Mouse (Mus musculus) lung, embryonic 16.5 days (tissue): ENCODE measurements around the gene Hrh3. TPM values are rescaled to one million over a fixed set of nuclear protein-coding genes. Genes with fewer than 3 reads are reported as not detected.

Experiments used
- ATAC-seq: fragments of 200-750 bp; cut with Nextera tagmentation; 2 replicates; pipeline ENCODE4 v1.8.0; 2017; ENCODE audit warnings: low read depth, mild to moderate bottlenecking, moderate library complexity
- H3K27ac ChIP-seq: fragments of 300-500 bp; sonication (generic); 2 replicates; pipeline ENCODE4 v1.5.1; 2014; ENCODE audit warnings: mild to moderate bottlenecking, control low read depth, low read length
- H3K27me3 ChIP-seq: fragments of 300-500 bp; sonication (generic); 2 replicates; pipeline ENCODE4 v1.6.1; 2014; ENCODE audit warnings: low read depth, low read length, mixed read lengths; ENCODE audit not compliant: control insufficient read depth, insufficient read depth
- H3K36me3 ChIP-seq: fragments of 300-500 bp; sonication (generic); 2 replicates; pipeline ENCODE4 v1.6.1; 2014; ENCODE audit warnings: low read length; ENCODE audit not compliant: control insufficient read depth, insufficient read depth
- H3K4me1 ChIP-seq: fragments of 300-500 bp; sonication (generic); replicated peaks from 2 replicates; pipeline ENCODE4 v1.6.1; 2014; ENCODE audit warnings: low read length, mixed read lengths; ENCODE audit not compliant: control insufficient read depth, insufficient read depth
- H3K4me2 ChIP-seq: fragments of 300-500 bp; sonication (generic); 2 replicates; pipeline ENCODE4 v1.6.1; 2014; ENCODE audit warnings: low read depth, low read length, control low read depth
- H3K4me3 ChIP-seq: fragments of 300-500 bp; sonication (generic); 2 replicates; pipeline ENCODE4 v1.5.1; 2014; ENCODE audit warnings: mild to moderate bottlenecking, low read length, control low read depth
- H3K9ac ChIP-seq: fragments of 300-500 bp; sonication (generic); 2 replicates; pipeline ENCODE4 v1.6.1; 2014; ENCODE audit warnings: low read length, control low read depth
- H3K9me3 ChIP-seq: fragments of 300-500 bp; sonication (generic); 2 replicates; pipeline ENCODE4 v1.6.1; 2016; ENCODE audit warnings: low read length; ENCODE audit not compliant: control insufficient read depth
- WGBS: fragments of 180-500 bp; shearing (Covaris S2); extraction: QIAGEN DNeasy Blood & Tissue Kit; methylation state at CpG from one replicate; pipeline ENCODE4 v1.1.7; 2014; 5-methylcytosine and 5-hydroxymethylcytosine counted together
- polyA plus RNA-seq: library from polyadenylated mRNA; unstranded; fragments of >200 nt; fragmentation: Nextera tagmentation; extraction: Ambion mirVana; gene quantifications from 2 replicates; pipeline ENCODE4 v1.2.1, GENCODE M21; 2015

Hrh3 gene
- polyA plus RNA-seq, 1 experiment from 2014 or later = not detected

- no peak for ATAC-seq
- Histone ChIP-seq H3K4me2 (no peak overlapping the region), H3K27ac (no peak overlapping the region), H3K27me3 (no peaks in the 10 kb centered on the region), H3K9ac (no peak overlapping the region), H3K9me3 (no peaks in the 10 kb centered on the region), H3K4me3 (no peak overlapping the region), H3K4me1 (peaks cover 41% of the 10 kb centered on the region), H3K36me3 (no peaks in the 10 kb centered on the region)
- 46% methylated on average over 17 of the region's 17 CpGs for WGBS
Observed at GRCm38 (mm10) chr2:180113909-180114890, 9.9 kb upstream of the Hrh3 start.

DNA sequence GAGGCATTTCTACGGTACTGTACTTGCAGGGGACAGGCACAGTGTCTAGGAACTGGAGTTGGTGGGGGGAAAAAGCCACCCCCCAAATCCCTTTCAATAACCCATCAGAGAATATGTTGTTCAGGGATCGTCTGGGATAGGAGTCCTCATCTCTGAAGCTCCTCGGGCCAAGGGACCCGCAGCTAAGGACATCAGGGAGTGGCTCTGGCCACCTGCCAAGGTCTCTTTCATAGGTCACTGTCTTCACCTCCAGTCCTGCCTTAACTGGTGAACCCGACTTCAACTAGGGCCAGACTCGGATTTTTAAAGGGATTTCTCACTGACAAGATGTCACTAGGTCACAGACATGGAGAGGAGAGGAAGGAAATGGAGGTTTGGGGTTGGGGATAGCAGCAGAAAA, 4.0 kb upstream of the Hrh3 start:
- ATAC-seq = no peak
- no peak overlapping the region for H3K27ac ChIP-seq
- no peak overlapping the region for H3K9ac ChIP-seq
- peaks cover 26% of the 10 kb centered on the region for H3K27me3 ChIP-seq
- H3K36me3 ChIP-seq = no peaks in the 10 kb centered on the region
- no peaks in the 10 kb centered on the region for H3K9me3 ChIP-seq
- H3K4me1 ChIP-seq = peaks cover 10% of the 10 kb centered on the region
- WGBS = 49% methylated on average over 6 of the region's 6 CpGs
- H3K4me2 ChIP-seq = no peak overlapping the region
- H3K4me3 ChIP-seq = no peak overlapping the region

- H3K4me1 ChIP-seq = peaks cover 11% of the 10 kb centered on the region
- ATAC-seq = no peak
- no peak overlapping the region for H3K9ac ChIP-seq
- no peak overlapping the region for H3K4me2 ChIP-seq
- WGBS = 54% methylated on average over 4 of the region's 4 CpGs
- H3K9me3 ChIP-seq = no peaks in the 10 kb centered on the region
- peaks cover 38% of the 10 kb centered on the region for H3K27me3 ChIP-seq
- no peak overlapping the region for H3K27ac ChIP-seq
- no peak overlapping the region for H3K4me3 ChIP-seq
- no peaks in the 10 kb centered on the region for H3K36me3 ChIP-seq
Observed at GRCm38 (mm10) chr2:180107081-180107480, 2.8 kb upstream of the Hrh3 start.

GRCm38 (mm10) chr2:180105441-180106190, 1.3 kb upstream of the Hrh3 start:
- H3K36me3 ChIP-seq = no peaks in the 10 kb centered on the region
- no peak overlapping the region for H3K4me3 ChIP-seq
- H3K27me3 ChIP-seq = peaks cover 51% of the 10 kb centered on the region
- ATAC-seq = no peak
- WGBS = 31% methylated on average over 8 of the region's 8 CpGs
- no peak overlapping the region for H3K4me2 ChIP-seq
- no peak overlapping the region for H3K9ac ChIP-seq
- H3K4me1 ChIP-seq = peaks cover 11% of the 10 kb centered on the region
- H3K27ac ChIP-seq = no peak overlapping the region
- no peaks in the 10 kb centered on the region for H3K9me3 ChIP-seq

DNA sequence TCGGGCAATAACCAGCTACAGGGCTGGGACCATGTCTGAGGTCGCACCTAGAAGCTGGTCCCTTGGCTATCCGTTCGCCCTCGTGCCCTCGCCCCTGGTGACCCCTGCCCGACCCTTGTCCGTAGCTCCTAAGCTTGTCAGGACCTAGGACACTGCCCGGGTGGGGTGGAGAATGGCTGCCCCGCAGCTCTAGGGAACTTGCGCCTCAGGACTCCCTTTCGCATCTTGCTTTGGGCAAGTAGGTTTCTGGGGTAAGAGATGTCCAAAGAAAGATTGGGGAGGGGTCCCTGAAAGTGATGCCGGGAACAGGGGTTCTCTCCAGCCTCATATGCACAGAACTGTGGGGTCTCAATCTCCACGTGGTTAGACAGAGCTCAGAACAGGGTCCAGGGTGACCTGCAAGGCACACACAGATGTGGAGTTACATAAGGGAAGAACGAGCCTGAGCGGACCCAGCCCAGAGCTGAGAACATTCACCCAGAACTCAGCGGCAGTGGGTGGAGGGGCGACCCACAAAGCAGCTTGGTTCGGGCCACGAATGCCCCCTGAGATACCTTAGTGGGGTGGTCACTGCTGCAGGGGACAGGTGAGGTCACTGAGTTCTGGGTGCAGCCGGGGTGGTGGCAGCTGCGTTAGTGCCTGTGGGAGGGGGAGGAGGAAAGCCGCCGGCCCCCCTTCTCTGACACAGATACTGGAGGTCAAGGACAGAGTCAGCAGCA, 530 bp upstream of the Hrh3 start:
- WGBS = 9% methylated on average over 24 of the region's 24 CpGs
- Histone ChIP-seq H3K36me3 (no peaks in the 10 kb centered on the region), H3K27ac (no peak overlapping the region), H3K27me3 (peaks cover 58% of the 10 kb centered on the region), H3K4me3 (peak overlapping the region; percentile 58), H3K4me2 (peak overlapping the region; percentile 98), H3K4me1 (peaks cover 11% of the 10 kb centered on the region), H3K9me3 (no peaks in the 10 kb centered on the region), H3K9ac (no peak overlapping the region)
- 0 out of 2 replicates have a peak, but pooled peaks have one; percentile 4 for ATAC-seq

DNA sequence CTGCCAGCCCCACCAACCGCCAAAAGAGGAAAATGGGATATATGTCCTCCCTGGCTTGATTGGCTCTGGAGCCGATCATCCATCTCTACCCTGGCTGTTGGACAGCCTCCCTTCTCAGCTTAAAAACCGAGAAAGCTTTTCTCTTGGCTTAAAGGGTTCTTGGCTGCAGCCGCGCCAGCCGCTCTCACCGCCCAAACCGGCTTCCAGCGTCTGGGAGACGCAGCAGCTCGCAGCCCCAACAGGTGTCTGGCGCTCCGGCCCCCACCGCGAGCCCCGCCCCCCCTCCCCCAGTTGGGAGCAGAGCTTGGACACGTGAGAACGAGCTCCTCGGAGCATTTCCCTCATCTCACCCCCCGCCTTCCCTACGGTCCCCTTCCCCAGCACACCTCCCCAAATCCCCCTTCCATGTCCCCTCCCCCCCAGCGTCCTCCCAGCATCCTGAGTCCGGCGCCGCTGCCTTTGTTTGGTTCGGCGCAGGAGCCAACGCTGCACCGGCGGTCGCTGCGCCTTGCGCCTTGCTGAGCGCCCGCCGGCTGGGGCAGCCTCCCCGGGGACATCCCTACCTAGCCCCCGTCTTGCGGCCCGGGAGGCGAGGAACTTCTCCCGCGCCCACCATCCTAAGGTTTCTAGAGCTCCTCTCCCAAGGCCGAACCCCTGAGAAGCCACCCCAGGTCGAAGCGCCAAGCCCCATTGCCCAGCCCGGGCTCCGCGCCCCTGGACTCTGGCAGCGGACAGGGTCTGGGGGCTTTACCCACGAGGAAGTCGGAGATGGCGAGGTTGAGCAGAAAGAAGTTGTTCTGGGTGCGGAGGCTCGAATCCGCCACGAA, 924 bp downstream of the Hrh3 start:
- Histone ChIP-seq H3K27ac (no peak overlapping the region), H3K9me3 (no peaks in the 10 kb centered on the region), H3K4me2 (peak overlapping the region; percentile 98), H3K9ac (no peak overlapping the region), H3K36me3 (no peaks in the 10 kb centered on the region), H3K4me1 (peaks cover 11% of the 10 kb centered on the region), H3K4me3 (peak overlapping the region; percentile 58), H3K27me3 (peaks cover 69% of the 10 kb centered on the region)
- 2% methylated on average over 56 of the region's 57 CpGs for whole genome bisulfite sequencing
- ATAC-seq = no peak

DNA sequence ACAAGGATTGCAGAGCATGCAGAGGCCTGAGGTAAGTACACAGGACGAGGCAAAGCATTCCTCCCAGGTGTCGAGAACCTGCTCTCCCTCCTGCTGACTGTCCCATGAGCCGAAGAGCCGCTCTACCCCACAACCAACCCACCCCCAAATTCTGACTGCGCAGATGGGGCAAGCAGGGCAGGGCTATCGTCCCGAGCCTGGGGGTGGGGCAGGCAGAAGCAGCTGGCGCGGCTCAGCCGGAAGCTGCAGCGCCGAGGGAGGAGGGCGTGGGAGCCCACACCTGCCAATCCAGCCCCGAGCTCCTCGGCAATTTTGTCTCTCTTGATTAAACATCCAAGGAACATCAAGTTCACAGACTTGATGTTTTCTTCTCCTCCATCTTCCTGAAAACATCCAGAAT, 4.8 kb downstream of the Hrh3 start:
- H3K4me2 ChIP-seq = no peak overlapping the region
- 2% methylated on average over 15 of the region's 15 CpGs for WGBS
- no peak for ATAC-seq
- no peaks in the 10 kb centered on the region for H3K36me3 ChIP-seq
- H3K4me3 ChIP-seq = no peak overlapping the region
- H3K9me3 ChIP-seq = no peaks in the 10 kb centered on the region
- peaks cover 10% of the 10 kb centered on the region for H3K4me1 ChIP-seq
- H3K27ac ChIP-seq = no peak overlapping the region
- no peak overlapping the region for H3K9ac ChIP-seq
- H3K27me3 ChIP-seq = peaks cover 57% of the 10 kb centered on the region

DNA sequence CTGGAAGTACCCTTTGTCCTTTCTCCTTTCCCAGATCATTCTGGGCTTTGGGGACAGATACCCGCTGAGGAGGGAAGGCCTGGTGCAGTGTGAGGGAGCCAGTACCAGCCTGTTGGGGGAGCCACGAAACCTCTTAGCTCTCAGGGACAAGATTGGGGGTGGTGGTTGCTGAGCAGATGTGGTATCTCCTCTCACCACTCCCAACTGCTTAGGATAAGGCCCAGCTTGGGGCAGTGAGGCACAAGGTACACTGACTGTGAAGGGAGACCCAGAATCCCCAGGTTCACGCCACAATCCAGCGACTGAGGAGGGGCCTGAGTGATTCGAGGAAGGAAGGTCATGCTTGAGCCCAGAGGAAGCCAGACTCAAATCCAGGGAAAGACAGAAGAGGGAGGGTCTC, 6.1 kb downstream of the Hrh3 start:
- H3K9ac ChIP-seq = no peak overlapping the region
- H3K9me3 ChIP-seq = no peaks in the 10 kb centered on the region
- H3K4me2 ChIP-seq = no peak overlapping the region
- no peaks in the 10 kb centered on the region for H3K36me3 ChIP-seq
- ATAC-seq = no peak
- no peak overlapping the region for H3K4me3 ChIP-seq
- H3K27ac ChIP-seq = no peak overlapping the region
- 42% methylated on average over 5 of the region's 5 CpGs for WGBS
- H3K27me3 ChIP-seq = peaks cover 45% of the 10 kb centered on the region
- no peaks in the 10 kb centered on the region; the same call in 1 of the 2 replicates for H3K4me1 ChIP-seq
